Mouse (Mus musculus) embryonic facial prominence, embryonic 15.5 days (tissue): ENCODE data around the gene Apbb2. TPM values are rescaled to one million over a fixed set of nuclear protein-coding genes. Genes with fewer than 3 reads are reported as not detected.

Experiments used
- ATAC-seq: fragments of 200-750 bp; cut with Nextera tagmentation; 2 replicates; pipeline ENCODE4 v1.8.0; 2017; ENCODE audit warnings: low read depth, moderate TSS enrichment; ENCODE audit not compliant: insufficient number of reproducible peaks, low FRiP score, low TSS enrichment
- H3K27ac ChIP-seq: fragments of 300-500 bp; sonication (generic); replicated peaks from 2 replicates; pipeline ENCODE4 v1.5.1; 2015; ENCODE audit warnings: mild to moderate bottlenecking, inconsistent platforms
- H3K27me3 ChIP-seq: fragments of 300-500 bp; sonication (generic); 2 replicates; pipeline ENCODE4 v1.6.1; 2015; ENCODE audit warnings: inconsistent platforms
- H3K36me3 ChIP-seq: fragments of 300-500 bp; sonication (generic); 2 replicates; pipeline ENCODE4 v1.6.1; 2015; ENCODE audit warnings: mild to moderate bottlenecking, inconsistent platforms
- H3K4me1 ChIP-seq: fragments of 300-500 bp; sonication (generic); 2 replicates; pipeline ENCODE4 v1.6.1; 2015; ENCODE audit warnings: inconsistent platforms
- H3K4me2 ChIP-seq: fragments of 300-500 bp; sonication (generic); replicated peaks from 2 replicates; pipeline ENCODE4 v1.6.1; 2015; ENCODE audit warnings: mild to moderate bottlenecking, inconsistent platforms
- H3K4me3 ChIP-seq: fragments of 300-500 bp; sonication (generic); replicated peaks from 2 replicates; pipeline ENCODE4 v1.5.1; 2015; ENCODE audit warnings: mild to moderate bottlenecking, inconsistent platforms
- H3K9ac ChIP-seq: fragments of 300-500 bp; sonication (generic); 2 replicates; pipeline ENCODE4 v1.6.1; 2015; ENCODE audit warnings: inconsistent platforms
- H3K9me3 ChIP-seq: fragments of 300-500 bp; sonication (generic); replicated peaks from 2 replicates; pipeline ENCODE4 v1.6.1; 2016; ENCODE audit warnings: inconsistent platforms
- WGBS: fragments of 180-500 bp; shearing (Covaris S2); methylation state at CpG from one replicate; pipeline ENCODE4 v1.1.7; 2015; 5-methylcytosine and 5-hydroxymethylcytosine counted together
- polyA plus RNA-seq: library from polyadenylated mRNA; unstranded; fragments of >200 nt; fragmentation: Nextera tagmentation; extraction: Ambion mirVana; gene quantifications from 2 replicates; pipeline ENCODE4 v1.2.1, GENCODE M21; 2015

Gene Apbb2
- polyA plus RNA-seq, 1 experiment from 2014 or later, result 54.7 TPM

DNA sequence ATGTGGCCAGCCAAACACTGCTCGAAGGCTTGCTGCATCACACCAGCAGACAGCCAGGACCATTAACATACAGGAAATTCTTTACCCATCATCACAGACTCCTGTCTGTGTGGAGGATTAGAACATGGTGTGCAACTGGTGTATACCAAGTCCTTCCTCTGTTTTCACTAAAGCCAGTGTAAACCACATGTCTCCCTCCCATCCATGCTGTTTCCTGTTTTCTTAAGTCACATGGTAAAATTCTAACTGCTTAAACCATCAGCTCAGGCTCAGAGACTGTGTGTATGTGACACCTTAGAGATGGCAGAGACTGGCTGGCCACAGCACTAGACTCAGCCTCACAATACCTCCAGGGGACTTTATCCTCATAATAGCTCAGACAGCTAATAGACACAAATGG, 236.5 kb downstream of the Apbb2 start:
- Histone ChIP-seq H3K9me3 (no peaks in the 10 kb centered on the region), H3K4me2 (no peak overlapping the region), H3K9ac (no peak overlapping the region), H3K4me3 (no peak overlapping the region), H3K36me3 (no peaks in the 10 kb centered on the region), H3K4me1 (peaks cover 27% of the 10 kb centered on the region), H3K27ac (no peak overlapping the region), H3K27me3 (no peaks in the 10 kb centered on the region)
- 55% methylated on average over 1 of the region's 1 CpGs for WGBS
- ATAC-seq, result no peak

DNA sequence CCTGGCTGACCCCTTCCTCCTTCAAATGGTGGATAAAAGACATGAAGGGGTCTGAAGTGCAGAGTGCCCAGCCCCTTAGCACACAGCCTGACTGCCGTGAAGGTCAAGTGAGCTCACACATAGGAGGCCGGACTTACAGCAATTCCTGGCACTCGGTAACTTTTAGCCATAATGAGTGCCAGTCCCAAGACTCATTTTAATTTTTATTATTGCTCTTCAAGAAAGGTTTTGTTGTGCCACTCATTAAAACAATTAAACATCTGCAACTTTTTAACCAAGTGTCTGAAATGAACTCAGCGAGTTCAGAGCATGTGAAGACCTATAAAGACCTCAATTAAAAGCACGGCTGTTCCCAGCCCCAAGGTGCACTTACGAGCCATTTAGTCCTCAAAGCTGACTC, 239.6 kb downstream of the Apbb2 start:
- Histone ChIP-seq H3K9ac (no peak overlapping the region), H3K4me3 (no peak overlapping the region), H3K4me2 (no peak overlapping the region), H3K36me3 (no peaks in the 10 kb centered on the region), H3K9me3 (no peaks in the 10 kb centered on the region), H3K27me3 (no peaks in the 10 kb centered on the region), H3K4me1 (peaks cover 7% of the 10 kb centered on the region; the same call in 1 of the 2 replicates), H3K27ac (no peak overlapping the region)
- 64% methylated on average over 6 of the region's 6 CpGs for WGBS
- ATAC-seq, result no peak

GRCm38 (mm10) chr5:66376589-66377270, 241.9 kb downstream of the Apbb2 start:
- H3K9me3 ChIP-seq, result no peaks in the 10 kb centered on the region

GRCm38 (mm10) chr5:66374413-66374812, 244.2 kb downstream of the Apbb2 start:
- WGBS, result 93% methylated on average over 4 of the region's 4 CpGs
- no peaks in the 10 kb centered on the region for H3K27me3 ChIP-seq
- 0 out of 2 replicates have a peak, but pooled peaks cover 6% of the 10 kb centered on the region for H3K4me1 ChIP-seq

More at GRCm38 (mm10) chr5:66376589-66377270, 241.9 kb downstream of the Apbb2 start:
- no peak for ATAC-seq
- WGBS, result 56% methylated on average over 14 of the region's 14 CpGs
- H3K9ac ChIP-seq, result no peak overlapping the region
- H3K4me2 ChIP-seq, result no peak overlapping the region
- no peak overlapping the region; the same call in 1 of the 2 replicates for H3K27ac ChIP-seq
- H3K4me3 ChIP-seq, result no peak overlapping the region
- no peaks in the 10 kb centered on the region; the same call in 1 of the 2 replicates for H3K36me3 ChIP-seq
- H3K27me3 ChIP-seq, result no peaks in the 10 kb centered on the region
- H3K4me1 ChIP-seq, result 0 out of 2 replicates have a peak, but pooled peaks cover 6% of the 10 kb centered on the region

GRCm38 (mm10) chr5:66373515-66374164, 244.9 kb downstream of the Apbb2 start:
- no peak overlapping the region for H3K4me3 ChIP-seq
- H3K4me2 ChIP-seq, result no peak overlapping the region
- no peaks in the 10 kb centered on the region for H3K9me3 ChIP-seq
- 0 out of 2 replicates have a peak, but pooled peaks cover 8% of the 10 kb centered on the region for H3K4me1 ChIP-seq
- H3K27me3 ChIP-seq, result no peaks in the 10 kb centered on the region
- no peak overlapping the region for H3K27ac ChIP-seq
- H3K9ac ChIP-seq, result no peak overlapping the region
- no peak for ATAC-seq
- WGBS, result 73% methylated on average over 13 of the region's 13 CpGs
- H3K36me3 ChIP-seq, result no peaks in the 10 kb centered on the region; the same call in 1 of the 2 replicates

More at GRCm38 (mm10) chr5:66374413-66374812, 244.2 kb downstream of the Apbb2 start:
- no peak overlapping the region for H3K4me3 ChIP-seq
- no peak overlapping the region for H3K27ac ChIP-seq
- H3K9me3 ChIP-seq, result no peaks in the 10 kb centered on the region
- no peak for ATAC-seq
- H3K36me3 ChIP-seq, result no peaks in the 10 kb centered on the region; the same call in 1 of the 2 replicates
- no peak overlapping the region for H3K9ac ChIP-seq
- no peak overlapping the region for H3K4me2 ChIP-seq

DNA sequence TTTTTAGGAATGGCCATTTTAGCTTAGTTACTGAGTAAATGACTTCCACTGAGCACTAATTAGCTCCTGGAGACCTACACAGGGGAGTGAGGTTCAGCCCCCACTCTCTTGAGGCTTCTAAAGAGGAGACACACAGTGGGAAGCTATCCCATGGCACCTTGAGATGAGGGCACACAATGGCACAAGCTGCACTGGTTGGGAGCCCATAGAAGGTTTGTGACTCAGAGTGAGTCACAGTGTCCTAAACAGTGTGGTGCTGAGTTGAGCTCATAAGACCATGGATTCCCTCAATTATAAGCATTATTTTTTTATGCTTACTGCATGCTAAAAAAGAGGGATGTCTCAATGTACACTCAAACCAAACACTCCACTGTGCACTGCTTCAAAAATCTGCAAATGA, 247.5 kb downstream of the Apbb2 start:
- Histone ChIP-seq H3K9me3 (no peaks in the 10 kb centered on the region), H3K4me3 (no peak overlapping the region), H3K9ac (no peak overlapping the region), H3K27me3 (no peaks in the 10 kb centered on the region), H3K36me3 (no peaks in the 10 kb centered on the region; the same call in 1 of the 2 replicates), H3K27ac (no peak overlapping the region), H3K4me1 (peaks cover 15% of the 10 kb centered on the region), H3K4me2 (no peak overlapping the region)
- ATAC-seq, result no peak

DNA sequence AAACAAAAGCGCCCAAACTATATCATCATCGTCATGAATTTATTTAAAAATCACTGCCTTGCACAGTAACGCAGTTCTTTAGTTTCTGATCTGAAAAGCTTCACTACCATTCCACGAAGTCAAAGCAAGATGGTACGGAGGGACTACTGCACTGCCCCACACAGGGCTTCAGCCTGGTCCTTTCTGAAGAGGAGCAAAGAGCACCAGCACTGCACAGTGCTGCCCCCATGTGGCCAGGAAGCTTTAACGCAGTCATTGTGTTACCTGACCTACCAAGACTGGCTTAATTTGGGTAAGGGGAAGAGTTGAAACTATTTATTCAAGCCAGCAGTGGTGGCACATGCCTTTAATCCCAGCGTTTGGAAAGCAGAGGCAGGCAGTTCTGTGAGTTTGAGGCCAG, 249.6 kb downstream of the Apbb2 start:
- Histone ChIP-seq H3K4me2 (no peak overlapping the region), H3K9me3 (no peaks in the 10 kb centered on the region), H3K4me3 (no peak overlapping the region), H3K4me1 (peaks cover 18% of the 10 kb centered on the region), H3K36me3 (no peaks in the 10 kb centered on the region; the same call in 1 of the 2 replicates), H3K27me3 (no peaks in the 10 kb centered on the region), H3K9ac (no peak overlapping the region), H3K27ac (no peak overlapping the region)
- WGBS, result 42% methylated on average over 7 of the region's 7 CpGs
- no peak for ATAC-seq

DNA sequence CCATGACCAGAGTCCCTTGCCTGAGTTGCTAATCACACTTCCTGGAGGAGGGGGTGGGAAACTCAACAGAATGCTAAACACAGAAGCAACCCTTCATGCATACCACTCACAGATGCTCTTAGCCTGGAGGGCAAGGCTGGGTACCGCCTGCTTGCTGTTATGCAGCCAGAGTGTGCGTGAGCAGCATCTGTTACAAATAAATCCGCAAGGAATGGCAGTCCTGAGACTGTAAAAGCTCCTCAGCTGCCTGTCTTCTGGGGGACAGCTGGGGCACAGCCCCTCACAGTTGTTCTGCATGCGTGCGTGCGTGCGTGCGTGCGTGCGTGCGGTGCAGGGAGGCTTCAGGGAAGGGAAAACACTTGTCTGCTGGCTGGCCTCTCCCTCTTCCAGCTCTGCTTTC, 250.9 kb downstream of the Apbb2 start:
- Histone ChIP-seq H3K9me3 (no peaks in the 10 kb centered on the region), H3K27ac (no peak overlapping the region; the same call in 1 of the 2 replicates), H3K36me3 (no peaks in the 10 kb centered on the region), H3K27me3 (no peaks in the 10 kb centered on the region), H3K4me3 (no peak overlapping the region), H3K4me1 (peaks cover 29% of the 10 kb centered on the region), H3K4me2 (no peak overlapping the region), H3K9ac (no peak overlapping the region)
- WGBS, result 33% methylated on average over 11 of the region's 11 CpGs
- 0 out of 2 replicates have a peak, but pooled peaks have one; percentile 40 for ATAC-seq

DNA sequence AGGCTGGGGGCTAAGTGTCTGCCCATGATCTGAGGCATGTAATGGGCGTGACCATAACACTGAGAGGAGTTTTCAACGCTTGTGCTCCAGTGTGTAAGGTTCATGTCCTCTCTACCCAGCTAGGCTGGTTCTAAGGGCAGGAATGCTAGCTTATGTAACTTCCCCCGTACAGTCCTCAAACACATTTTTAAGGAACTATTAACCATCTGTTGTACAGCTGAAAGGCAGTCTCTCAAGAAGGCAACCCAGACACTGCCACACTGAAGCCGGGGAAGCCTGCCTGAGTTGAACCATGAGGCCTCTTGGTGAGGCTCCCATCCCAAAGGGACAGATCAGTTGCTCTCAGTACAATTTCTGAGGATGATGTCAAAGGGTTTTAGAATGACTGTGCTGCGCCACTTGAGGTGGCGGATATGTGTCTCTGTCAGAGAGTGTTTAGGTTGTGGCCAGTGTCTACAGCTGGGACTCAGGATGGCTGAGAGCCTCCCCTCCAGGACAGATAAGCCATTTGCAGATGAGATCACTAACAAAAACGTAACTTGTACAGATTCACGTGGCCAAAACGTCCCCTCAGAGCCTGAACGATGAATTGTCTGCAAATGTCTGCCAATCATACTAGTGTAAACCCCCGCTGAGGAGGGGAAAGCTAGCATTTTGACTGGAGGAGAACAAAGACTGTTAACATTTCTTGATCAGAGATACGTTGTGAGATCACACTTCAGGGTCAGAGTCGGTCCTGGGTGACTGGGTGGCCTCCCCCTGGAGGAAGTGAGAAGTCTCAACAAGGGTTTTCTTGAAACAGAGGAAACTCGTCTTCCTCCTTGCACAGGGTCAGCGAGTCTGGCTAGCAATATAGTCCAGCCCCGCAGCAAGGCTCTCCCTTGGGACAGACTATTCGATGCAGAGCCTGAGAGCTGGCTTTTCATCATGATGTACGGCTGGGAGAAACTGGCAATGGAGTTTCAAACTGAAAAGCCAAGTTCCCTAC, 255.0 kb downstream of the Apbb2 start:
- Histone ChIP-seq H3K9me3 (no peaks in the 10 kb centered on the region), H3K27ac (no peak overlapping the region), H3K4me2 (no peak overlapping the region), H3K36me3 (no peaks in the 10 kb centered on the region), H3K9ac (no peak overlapping the region), H3K4me1 (peaks cover 42% of the 10 kb centered on the region), H3K4me3 (no peak overlapping the region), H3K27me3 (no peaks in the 10 kb centered on the region)
- ATAC-seq, result no peak
- WGBS, result 54% methylated on average over 18 of the region's 18 CpGs

DNA sequence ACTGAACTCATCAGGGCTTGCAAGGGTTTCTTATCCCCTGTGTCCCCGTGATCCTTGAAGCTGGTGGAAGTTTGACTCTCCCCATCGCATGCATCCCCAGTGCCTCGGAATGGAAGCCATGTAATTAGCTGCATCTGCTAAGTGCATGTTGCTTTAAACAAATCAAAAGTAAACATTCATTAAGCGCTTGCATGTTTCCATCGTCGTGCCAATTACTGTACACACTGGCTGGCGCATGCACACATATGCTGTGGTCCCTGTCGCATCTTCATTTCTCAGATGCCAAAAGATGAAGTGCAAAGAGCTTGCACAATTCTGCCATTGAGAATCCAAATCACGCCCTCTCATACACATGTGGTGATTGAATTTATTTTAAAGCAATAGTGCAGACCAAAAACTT, 257.8 kb downstream of the Apbb2 start:
- Histone ChIP-seq H3K9ac (no peak overlapping the region), H3K27me3 (no peaks in the 10 kb centered on the region), H3K9me3 (no peaks in the 10 kb centered on the region), H3K4me3 (no peak overlapping the region), H3K4me2 (no peak overlapping the region), H3K36me3 (no peaks in the 10 kb centered on the region), H3K4me1 (peaks cover 29% of the 10 kb centered on the region), H3K27ac (no peak overlapping the region)
- 45% methylated on average over 9 of the region's 9 CpGs for WGBS
- no peak for ATAC-seq
